ENCODE assay signal across 8 mouse cellular contexts in the genomic region with DNA sequence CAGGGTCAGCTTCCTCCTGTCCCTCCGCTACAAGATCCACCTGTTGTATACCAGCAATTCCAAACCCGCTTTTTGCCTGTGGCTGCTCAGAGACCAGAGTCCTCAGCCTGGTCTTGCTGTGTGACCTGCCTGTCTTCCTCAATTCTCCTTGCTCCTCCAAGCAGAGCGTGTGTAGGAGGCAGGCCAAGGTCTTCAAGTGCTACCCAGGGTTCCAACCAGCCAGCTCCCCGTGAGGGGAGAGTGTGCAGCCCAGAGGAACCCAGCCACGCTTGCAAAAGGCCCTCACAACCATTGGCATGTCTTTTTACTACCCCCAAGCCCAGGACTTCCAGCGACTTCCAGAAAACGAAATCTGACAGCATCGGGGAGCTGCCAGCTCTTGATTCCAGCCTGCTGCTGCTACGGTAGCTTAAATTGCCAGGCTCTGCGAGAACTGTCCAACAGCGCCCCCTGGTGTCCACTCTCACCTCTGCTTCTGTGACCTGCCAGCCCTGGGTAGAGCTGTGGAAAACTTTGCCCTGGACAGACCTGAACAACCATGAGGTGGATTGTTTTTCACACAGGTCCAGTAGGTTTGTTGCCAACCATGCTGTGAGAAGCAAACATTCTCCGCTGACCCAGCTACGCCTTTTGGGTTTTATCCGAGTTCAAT.
DNase-seq lines count a peak whose midpoint lies in the region.

No protein-coding gene starts in this region.

- no peaks in the 10 kb centered on the region for H3K36me3 ChIP-seq in forebrain, embryonic 10.5 days (replicated peaks)

- 33% methylated on average over 14 of the region's 14 CpGs for WGBS in forebrain, embryonic 10.5 days

- peaks cover 13% of the 10 kb centered on the region for H3K4me1 ChIP-seq in forebrain, embryonic 10.5 days

- intact Hi-C loops in heart, postnatal 25 days (cut with DNase I) = loop anchor here (1.0 to 2.0 kb wide), 2 partner anchors 307 to 624 kb away; no protein-coding TSS in a partner anchor

- H3K27ac ChIP-seq in forebrain, embryonic 10.5 days = no peak overlapping the region

- no peaks in the 10 kb centered on the region for H3K9me3 ChIP-seq in forebrain, embryonic 10.5 days

- peaks cover 12% of the 10 kb centered on the region for H3K27me3 ChIP-seq in forebrain, embryonic 10.5 days (ENCODE audit: poor library complexity, severe bottlenecking)

- H3K4me3 ChIP-seq in forebrain, embryonic 10.5 days = no peak overlapping the region

- peak; percentile 68 for DNase-seq in ES-CJ7 (ENCODE audit: low read depth, low spot score)
- DNase-seq in c-Kit-negative CD71-positive TER-119-positive erythroid progenitor cells, embryonic 14.5 days (ENCODE audit: low read depth, low spot score) = peak; percentile 3
- DNase-seq in forebrain, embryonic 10.5 days (ENCODE audit: extremely low spot score, low spot score) = peak; percentile 89
- peak; percentile 45 for DNase-seq in heart, postnatal 25 days (ENCODE audit: low spot score)
- peak; percentile 83 to 96 for DNase-seq in layer of hippocampus, adult 18-20 months (ENCODE audit: low spot score in 2 of 2)
- peak; percentile 83 for DNase-seq in lung, postnatal 10 days
- peak; percentile 89 for DNase-seq in right cerebral cortex, adult 18-20 months
- DNase-seq in urinary bladder, postnatal 4 days (ENCODE audit: low spot score in 2 of 2) = peak; percentile 65 to 90

Comparison
In these comparisons a context has a peak if more than half of its experiments do, and no peak if none do; other contexts are left out.
1. DNase-seq: peak in every context shown above with its lines; median percentile 90 in layer of hippocampus, adult 18-20 months; 89 in forebrain, embryonic 10.5 days; 89 in right cerebral cortex, adult 18-20 months; 83 in lung, postnatal 10 days; 78 in urinary bladder, postnatal 4 days; 68 in ES-CJ7; 45 in heart, postnatal 25 days; 3 in c-Kit-negative CD71-positive TER-119-positive erythroid progenitor cells, embryonic 14.5 days.